Mouse (Mus musculus) heart, postnatal 36 days (tissue): ENCODE measurements at regions not wholly inside any gene's neighbourhood (a gene's known extent, or its start where the extent isn't known, plus 50 kb on each side); places are given as distances from the start of the nearest gene placed in this dataset.

Experiments
- DNase-seq, 2 experiments: peaks; one replicate each; pipeline ENCODE4 v3.0.0; 2021 to 2022
- intact Hi-C: fragments of 180-260 bp; cut with DNase I; formaldehyde crosslinking; loops from one replicate; pipeline ENCODE4 v1.15.1; 2025

GRCm38 (mm10) chr13:31326269-31326851, 229.6 kb upstream of the Foxq1 start:
- DNase-seq, result no peak
- intact Hi-C loops, result no loop called here

GRCm38 (mm10) chr13:31327511-31327951, 228.4 kb upstream of the Foxq1 start:
- intact Hi-C loops, result no loop called here
- DNase-seq, result no peak

GRCm38 (mm10) chr13:31328756-31329155, 227.2 kb upstream of the Foxq1 start:
- DNase-seq, result no peak
- intact Hi-C loops, result no loop called here

GRCm38 (mm10) chr13:31330731-31331130, 225.2 kb upstream of the Foxq1 start:
- intact Hi-C loops, result no loop called here

GRCm38 (mm10) chr13:31334981-31335380, 221.0 kb upstream of the Foxq1 start:
- intact Hi-C loops, result no loop called here

More at GRCm38 (mm10) chr13:31330731-31331130, 225.2 kb upstream of the Foxq1 start:
- DNase-seq, result no peak

GRCm38 (mm10) chr13:31337631-31338030, 218.3 kb upstream of the Foxq1 start:
- intact Hi-C loops, result no loop called here

More at GRCm38 (mm10) chr13:31334981-31335380, 221.0 kb upstream of the Foxq1 start:
- DNase-seq, result no peak

GRCm38 (mm10) chr13:31339386-31339785, 216.5 kb upstream of the Foxq1 start:
- DNase-seq, result no peak
- intact Hi-C loops, result no loop called here

More at GRCm38 (mm10) chr13:31337631-31338030, 218.3 kb upstream of the Foxq1 start:
- DNase-seq, result no peak

GRCm38 (mm10) chr13:31339901-31340300, 216.0 kb upstream of the Foxq1 start:
- no peak for DNase-seq
- intact Hi-C loops, result no loop called here

GRCm38 (mm10) chr13:31340363-31340948, 215.5 kb upstream of the Foxq1 start:
- no peak for DNase-seq
- intact Hi-C loops, result no loop called here

GRCm38 (mm10) chr13:31341282-31342100, 214.4 kb upstream of the Foxq1 start:
- intact Hi-C loops, result no loop called here
- DNase-seq, result no peak

GRCm38 (mm10) chr13:31346205-31346604, 209.7 kb upstream of the Foxq1 start:
- intact Hi-C loops, result no loop called here
- no peak for DNase-seq

GRCm38 (mm10) chr13:31347000-31347399, 208.9 kb upstream of the Foxq1 start:
- intact Hi-C loops, result no loop called here
- DNase-seq, result no peak

GRCm38 (mm10) chr13:31349671-31350070, 206.3 kb upstream of the Foxq1 start:
- no peak for DNase-seq
- intact Hi-C loops, result no loop called here

GRCm38 (mm10) chr13:31351481-31351880, 204.5 kb upstream of the Foxq1 start:
- no peak for DNase-seq
- intact Hi-C loops, result no loop called here

- intact Hi-C loops, result no loop called here
- no peak for DNase-seq
These were observed 203.1 kb upstream of the Foxq1 start for GRCm38 (mm10) chr13:31352825-31353224.

- intact Hi-C loops, result no loop called here
- DNase-seq, result no peak
These were observed 196.6 kb upstream of the Foxq1 start for GRCm38 (mm10) chr13:31359353-31359752.

- DNase-seq, result no peak
- intact Hi-C loops, result no loop called here
These were observed 193.5 kb upstream of the Foxq1 start for GRCm38 (mm10) chr13:31362386-31362785.

- intact Hi-C loops, result no loop called here
- no peak for DNase-seq
These were observed 191.6 kb upstream of the Foxq1 start for GRCm38 (mm10) chr13:31364369-31364768.

- intact Hi-C loops, result no loop called here
- DNase-seq, result no peak
These were observed 188.7 kb upstream of the Foxq1 start for GRCm38 (mm10) chr13:31367226-31367625.

GRCm38 (mm10) chr13:31369182-31369581, 186.8 kb upstream of the Foxq1 start:
- no peak for DNase-seq
- intact Hi-C loops, result no loop called here

GRCm38 (mm10) chr13:31370873-31371272, 185.1 kb upstream of the Foxq1 start:
- intact Hi-C loops, result no loop called here
- DNase-seq, result no peak

- intact Hi-C loops, result no loop called here
- DNase-seq, result no peak
These were observed 181.9 kb upstream of the Foxq1 start for GRCm38 (mm10) chr13:31374006-31374405.
